In the genomic region with DNA sequence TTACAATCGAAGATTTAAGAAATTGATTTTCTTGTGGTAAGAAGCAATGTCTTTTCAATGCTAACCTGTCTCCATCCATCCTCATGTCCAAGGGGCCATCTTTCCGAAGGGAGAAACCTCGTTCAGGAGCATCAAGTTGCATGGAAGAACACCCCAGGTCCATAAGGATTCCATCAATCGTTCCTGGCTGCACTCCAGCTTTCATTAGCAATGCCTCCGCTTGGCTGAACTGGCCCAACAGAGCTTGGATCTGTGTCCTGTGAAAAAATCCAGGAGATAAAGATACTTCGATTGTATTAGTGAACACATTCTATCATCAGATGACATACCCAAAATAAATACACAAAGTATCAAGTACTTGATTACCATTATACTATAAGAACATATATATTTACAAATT, we compare ENCODE assay signal across 22 mouse cellular contexts.
DNase-seq lines count a peak whose midpoint lies in the region; TF ChIP-seq lines count a peak whose summit lies in the region.
"Had no signal": no experiment of that assay in that cellular context is flagged by ENCODE, and none has a peak within 500 bp of the region (broad histone marks: within the 10 kb centered on the region; RNA-seq: fewer than 3 reads in every experiment).

No protein-coding gene starts in this region.

- 85% methylated on average over 6 of the region's 6 CpGs for WGBS in heart, embryonic 10.5 days

- no peaks in the 10 kb centered on the region for H3K4me1 ChIP-seq in heart, embryonic 10.5 days
- H3K4me1 ChIP-seq: embryonic facial prominence, embryonic 12.5 days; forebrain, embryonic 13.5 days; heart, embryonic 13.5 days; kidney, embryonic 15.5 days; limb, embryonic 15.5 days; lung, embryonic 15.5 days had no signal

- no peak for TF ChIP-seq POLR2A in brain, embryonic 14.5 days (IDR thresholded peaks at IDR 0.05; ENCODE audit: borderline replicate concordance, extremely low read depth, insufficient read depth, insufficient read length, poor library complexity, severe bottlenecking)

- H3K27ac ChIP-seq in heart, embryonic 10.5 days: no peak overlapping the region
- H3K27ac ChIP-seq: embryonic facial prominence, embryonic 12.5 days; forebrain, embryonic 13.5 days; heart, embryonic 13.5 days; kidney, embryonic 15.5 days; left cerebral cortex, adult 2 months; limb, embryonic 15.5 days; liver, embryonic 14.5 days; lung, embryonic 15.5 days had no signal

- no peaks in the 10 kb centered on the region for H3K36me3 ChIP-seq in heart, embryonic 10.5 days
- H3K36me3 ChIP-seq: embryonic facial prominence, embryonic 12.5 days; G1E; heart, embryonic 13.5 days; kidney, embryonic 15.5 days; limb, embryonic 15.5 days; lung, embryonic 15.5 days had no signal

- H3K27me3 ChIP-seq in heart, embryonic 10.5 days (ENCODE audit: insufficient read depth, poor library complexity, severe bottlenecking): no peaks in the 10 kb centered on the region
- H3K27me3 ChIP-seq: CH12.LX; embryonic facial prominence, embryonic 12.5 days; forebrain, embryonic 13.5 days; heart, embryonic 13.5 days; kidney, embryonic 15.5 days; limb, embryonic 15.5 days; lung, embryonic 15.5 days had no signal

- DNase-seq in left cerebral cortex, postnatal 4 days: peak; percentile 56
- DNase-seq in left cerebral cortex, adult 18-20 months (ENCODE audit: low spot score in 2 of 2): no peak
- DNase-seq in brain, embryonic 14.5 days (ENCODE audit: low read depth): peak; percentile 11
- DNase-seq in cerebellum, adult 8-10 months: peak; percentile 5
- DNase-seq in cerebellum, postnatal 36 days: peak; percentile 12
- DNase-seq in B cell, adult 2 months: no peak
- no peak for DNase-seq in heart, embryonic 10.5 days (ENCODE audit: low spot score)
- DNase-seq: adrenal gland, adult 8-10 months; heart, postnatal 14 days; kidney, adult 11 months; layer of hippocampus, adult 9-11 months had no signal

- H3K4me3 ChIP-seq in heart, embryonic 10.5 days: no peak overlapping the region
- H3K4me3 ChIP-seq: embryonic facial prominence, embryonic 12.5 days; erythroblast, embryonic 14.5 days; forebrain, embryonic 13.5 days; heart, embryonic 13.5 days; kidney, embryonic 15.5 days; left cerebral cortex, adult 2 months; limb, embryonic 15.5 days; lung, embryonic 15.5 days had no signal

- TF ChIP-seq CTCF in brain, embryonic 14.5 days (IDR thresholded peaks at IDR 0.05; ENCODE audit: borderline replicate concordance, extremely low read depth, insufficient read depth, insufficient read length): no peak

- no peaks in the 10 kb centered on the region for H3K9me3 ChIP-seq in heart, embryonic 10.5 days
- H3K9me3 ChIP-seq: embryonic facial prominence, embryonic 12.5 days; forebrain, embryonic 13.5 days; G1E; heart, embryonic 13.5 days; kidney, embryonic 15.5 days; limb, embryonic 15.5 days; lung, embryonic 15.5 days had no signal

- intact Hi-C loops in left cerebral cortex, postnatal 4 days (cut with DNase I): no loop called here

Comparison
In these comparisons a context has a peak if more than half of its experiments do, and no peak if none do; other contexts are left out.
1. DNase-seq: peak in left cerebral cortex, postnatal 4 days (single experiment), brain, embryonic 14.5 days (single experiment), cerebellum, adult 8-10 months (single experiment) and cerebellum, postnatal 36 days (2 of 2); none in left cerebral cortex, adult 18-20 months (0 of 2), B cell, adult 2 months (0 of 2) and heart, embryonic 10.5 days (single experiment).